Mouse (Mus musculus) brain, adult 2 months (tissue): ENCODE measurements at regions not wholly inside any gene's neighbourhood (a gene's known extent, or its start where the extent isn't known, plus 50 kb on each side); places are given as distances from the start of the nearest gene placed in this dataset.
A peak's percentile ranks its signal among the peaks of the same experiment; 100 is the strongest.

Experiments
- DNase-seq: peaks from one replicate; pipeline ENCODE4 v3.0.0; 2011; ENCODE audit warnings: low read depth, low spot score

DNA sequence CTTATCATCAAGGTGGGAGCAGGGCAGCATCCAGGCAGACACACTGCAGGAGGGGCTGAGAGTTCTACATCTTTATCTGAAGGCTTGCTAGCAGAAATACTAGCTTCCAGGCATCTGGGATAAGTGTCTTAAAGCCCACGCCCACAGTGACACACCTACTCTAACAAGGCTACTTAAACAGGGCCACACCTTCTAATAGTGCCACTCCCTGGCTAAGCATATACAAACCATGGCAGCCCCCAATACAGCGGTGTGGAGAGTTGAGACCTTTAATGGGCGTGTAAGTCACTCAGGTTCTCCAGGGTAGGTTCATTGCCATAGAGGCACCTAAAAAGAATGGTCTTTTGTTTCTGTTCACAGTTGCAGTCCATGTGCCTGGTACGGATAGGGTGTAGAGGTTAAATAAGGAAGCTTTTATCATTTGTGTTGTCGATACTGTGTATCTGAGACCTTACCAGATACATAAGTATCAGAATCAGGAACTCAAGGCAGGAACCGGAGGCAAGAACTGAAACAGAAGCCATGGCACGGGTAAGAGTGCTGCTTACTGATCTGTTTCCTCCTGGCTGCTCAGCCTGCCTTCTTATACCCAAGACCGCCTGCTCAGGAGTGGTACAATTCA lies 69.0 kb upstream of the Atrnl1 start:
- no peak for DNase-seq

DNA sequence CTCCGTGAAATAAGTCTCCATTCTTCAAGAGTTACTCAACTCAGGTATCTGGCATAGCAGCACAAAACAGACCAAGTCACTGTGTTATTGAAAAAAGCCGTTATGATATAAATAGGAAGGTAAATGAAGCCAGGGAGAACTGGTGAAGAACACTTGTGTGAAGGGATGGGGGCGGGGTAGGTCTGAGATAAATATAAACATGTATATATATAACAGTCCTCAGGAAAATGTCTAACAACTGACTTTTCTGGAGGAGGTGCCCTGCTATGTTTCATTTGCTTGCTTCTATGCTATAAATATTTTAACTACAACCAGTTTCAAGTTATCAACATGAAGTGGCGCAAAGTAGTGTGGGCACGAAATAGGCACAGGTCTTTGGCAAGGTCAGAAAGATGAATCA lies 68.3 kb upstream of the Atrnl1 start:
- DNase-seq, result peak; percentile 63

DNA sequence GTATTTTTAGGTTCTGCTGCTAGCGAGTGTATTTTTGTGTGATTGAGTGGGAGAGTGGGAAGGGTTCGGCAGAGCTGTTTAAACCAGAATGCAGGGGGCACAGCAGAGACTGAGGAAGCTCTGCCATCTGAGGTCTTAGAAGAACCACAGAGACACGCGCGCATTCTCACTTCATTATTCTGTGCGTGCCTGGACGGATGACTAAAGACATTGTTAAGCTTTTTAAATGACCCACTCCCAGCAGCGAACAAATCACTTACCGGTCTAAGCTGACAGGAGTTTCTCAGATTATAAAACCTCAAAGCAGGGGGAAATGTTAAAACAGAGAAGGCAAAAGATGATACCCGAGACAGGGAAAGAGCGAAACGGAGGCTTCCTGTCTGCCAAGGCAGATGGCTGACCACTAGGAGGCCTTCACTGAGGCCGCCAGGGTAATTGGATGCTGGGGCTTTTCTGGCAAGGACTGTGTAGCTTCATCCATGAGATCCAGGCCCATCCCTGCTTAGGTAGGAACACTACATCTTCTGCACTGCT lies 67.1 kb upstream of the Atrnl1 start:
- DNase-seq, result peak; percentile 93

DNA sequence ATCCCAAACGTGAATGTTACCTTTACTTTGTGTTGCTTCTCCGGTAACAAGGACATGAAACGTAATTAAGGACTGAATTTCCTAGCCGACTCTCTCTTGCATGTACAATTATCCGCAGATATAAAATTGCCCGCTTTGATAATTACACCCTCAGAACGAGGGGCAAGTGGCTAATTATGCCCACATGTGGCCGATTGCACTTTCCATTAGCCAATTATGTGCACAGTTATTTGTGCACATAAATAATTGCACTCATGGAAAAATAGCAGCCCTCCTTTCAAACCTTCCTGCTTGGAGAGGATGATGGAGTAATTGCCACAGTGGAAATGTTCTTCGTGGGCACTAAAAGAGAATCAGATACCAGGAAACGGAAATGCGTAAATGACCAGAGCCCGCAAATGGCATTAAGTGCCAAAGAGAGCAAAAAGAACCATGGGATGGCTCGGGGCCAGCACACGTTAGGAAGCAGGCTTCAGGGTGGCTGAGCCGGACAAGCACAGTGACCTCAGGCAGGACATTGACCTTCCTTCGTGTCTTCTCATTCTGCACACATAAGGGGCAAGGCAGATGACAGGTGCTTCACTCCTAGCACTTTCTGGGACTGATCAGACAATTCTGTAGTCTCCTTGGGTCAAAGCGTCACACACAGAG lies 66.5 kb upstream of the Atrnl1 start:
- no peak for DNase-seq

DNA sequence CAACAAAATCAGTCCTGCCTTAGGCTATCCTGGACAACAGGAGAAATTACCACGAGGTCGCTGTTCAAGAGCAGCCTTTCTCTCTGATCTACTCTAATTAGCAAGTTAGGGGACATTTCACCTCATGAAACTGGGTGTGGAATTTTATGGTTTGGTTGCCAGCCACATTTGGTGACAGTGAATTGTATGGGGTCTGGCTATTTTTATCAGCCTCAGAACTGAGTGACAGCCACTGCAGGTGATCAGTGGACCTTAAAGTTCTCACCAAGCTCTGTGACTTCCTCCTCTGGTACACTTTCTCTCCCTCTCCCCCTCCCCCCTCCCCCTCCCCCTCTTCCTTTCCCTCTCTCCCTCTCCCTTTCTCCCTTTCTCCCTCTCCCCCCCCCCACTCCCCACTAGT lies 65.8 kb upstream of the Atrnl1 start:
- no peak for DNase-seq

DNA sequence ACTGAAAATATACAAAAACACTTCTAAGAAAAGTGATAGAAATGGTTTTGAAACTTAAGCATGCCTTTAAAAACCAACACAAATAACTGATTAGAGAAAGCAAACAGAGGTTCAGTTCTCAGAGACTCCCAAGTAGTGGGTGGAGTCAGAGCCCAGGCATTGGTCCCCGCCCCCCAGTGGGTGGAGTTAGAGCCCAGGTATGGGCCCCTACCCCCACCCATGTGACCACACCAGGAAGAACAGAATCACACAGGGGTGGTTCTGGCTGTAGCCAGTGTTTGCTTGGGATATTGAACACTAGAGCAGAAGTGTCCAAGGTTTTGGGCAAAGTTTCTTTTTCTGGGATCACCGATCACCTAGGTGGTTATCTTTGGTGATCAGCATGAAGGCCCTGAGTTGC lies 64.8 kb upstream of the Atrnl1 start:
- DNase-seq, result no peak

DNA sequence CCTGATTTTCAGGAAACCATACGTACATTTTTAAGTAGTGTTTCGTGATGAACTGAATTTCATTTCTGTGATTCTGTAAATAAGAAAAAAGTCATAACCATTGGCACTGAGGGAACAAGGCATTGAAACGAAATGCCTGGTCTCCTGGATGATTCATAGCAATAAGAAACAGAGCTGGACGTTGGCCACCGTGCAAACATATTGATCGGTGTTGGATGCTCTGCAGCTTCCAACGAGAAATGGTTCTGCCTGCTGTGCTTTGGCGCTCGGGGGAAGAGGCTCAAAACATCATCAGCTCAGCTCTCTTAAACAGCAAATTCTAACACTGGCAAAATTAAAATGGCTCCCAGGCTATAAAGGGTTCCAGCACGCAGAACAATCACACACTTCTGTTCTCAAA lies 64.3 kb upstream of the Atrnl1 start:
- peak; percentile 59 for DNase-seq

DNA sequence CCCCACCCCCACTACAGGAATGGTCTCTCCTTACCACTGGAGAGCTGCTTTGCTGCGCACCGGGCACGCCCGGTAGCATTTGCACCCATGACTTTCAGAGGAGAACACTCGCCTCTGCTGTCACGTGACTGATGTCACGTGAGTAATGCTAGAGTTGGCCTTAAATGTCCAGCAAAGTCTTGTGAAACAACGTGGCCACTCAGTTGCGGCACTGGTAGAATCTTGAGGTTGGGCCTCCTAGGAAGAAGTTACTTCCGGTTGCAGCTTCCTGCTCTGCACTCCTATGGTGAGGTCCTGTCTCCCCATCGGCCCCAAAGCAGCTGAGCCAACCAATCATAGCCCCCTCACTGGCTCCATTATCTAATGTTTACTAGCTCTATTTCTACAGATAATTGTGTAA lies 62.7 kb upstream of the Atrnl1 start:
- no peak for DNase-seq

DNA sequence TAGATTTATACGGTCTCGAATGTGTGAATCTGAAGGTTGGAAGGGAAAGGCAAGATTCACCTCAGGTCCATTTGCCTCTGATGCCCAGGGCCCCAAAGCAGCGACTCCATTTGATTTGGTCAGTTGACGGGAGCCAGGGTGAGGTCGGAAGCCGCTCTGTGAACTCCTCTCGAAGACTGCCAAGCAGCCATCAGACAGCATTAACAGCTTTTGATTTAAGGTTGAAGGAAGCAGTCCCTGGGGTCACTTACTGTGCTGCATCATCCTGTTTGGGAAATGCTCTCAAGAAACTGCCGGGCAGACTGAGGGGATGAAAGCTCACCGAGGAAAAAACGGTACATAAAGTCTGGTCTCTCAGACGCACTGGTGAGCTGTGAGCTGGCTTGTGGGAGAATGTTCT lies 62.2 kb upstream of the Atrnl1 start:
- no peak for DNase-seq

DNA sequence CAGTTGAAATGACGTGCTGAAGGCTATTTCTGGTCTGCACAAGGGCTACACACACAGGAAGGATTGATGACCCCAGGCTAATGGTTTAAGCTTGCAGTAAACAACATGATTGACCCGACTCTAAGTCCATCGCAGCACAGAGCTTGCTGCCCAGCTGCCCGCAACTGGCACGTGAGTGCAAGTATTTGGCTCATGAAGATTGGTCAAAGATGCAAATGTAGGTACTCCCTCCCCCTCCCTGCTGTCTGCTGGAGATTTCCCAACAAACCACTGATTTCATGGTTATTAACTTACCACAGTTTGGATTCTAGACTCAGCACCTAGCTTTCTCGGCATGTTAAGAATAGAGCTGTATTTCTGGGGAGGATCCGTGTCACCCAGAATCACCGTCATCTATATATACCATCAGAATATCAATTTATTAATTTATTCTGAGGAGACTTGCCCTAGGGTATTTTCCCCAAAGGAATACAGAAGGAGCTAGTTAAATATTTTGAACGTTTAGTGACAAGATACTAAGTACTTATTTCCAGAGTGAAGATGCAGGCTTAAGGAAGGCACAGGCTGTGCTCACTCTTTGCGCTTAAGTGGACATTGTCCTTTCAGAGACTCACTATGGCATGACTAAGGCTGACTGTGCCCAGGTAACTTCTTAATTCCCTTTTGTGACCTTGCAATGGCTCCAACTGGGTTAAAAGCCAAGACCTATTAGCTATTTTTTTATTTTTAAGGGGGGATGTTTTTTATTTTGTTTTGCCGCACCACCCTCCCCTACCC lies 57.7 kb upstream of the Atrnl1 start:
- no peak for DNase-seq

DNA sequence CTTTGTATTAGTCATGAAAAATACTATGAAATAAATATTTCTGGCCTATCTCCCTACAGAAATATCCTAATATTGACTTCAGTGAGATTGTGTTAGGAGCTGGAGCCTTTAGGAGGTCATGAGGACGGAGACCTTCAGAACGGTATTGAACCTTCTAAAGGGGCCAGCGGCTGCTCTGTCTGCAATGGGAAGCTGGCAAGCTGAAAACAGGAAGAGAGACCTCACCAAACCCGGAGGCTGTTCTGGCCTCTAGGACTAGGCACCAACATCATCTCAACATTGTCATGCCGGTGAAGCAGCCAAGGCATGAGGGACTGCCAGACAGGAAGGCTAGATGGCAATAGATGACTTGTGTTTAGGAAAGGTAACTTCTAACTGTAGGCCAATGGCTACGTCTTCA lies 56.7 kb upstream of the Atrnl1 start:
- no peak for DNase-seq

DNA sequence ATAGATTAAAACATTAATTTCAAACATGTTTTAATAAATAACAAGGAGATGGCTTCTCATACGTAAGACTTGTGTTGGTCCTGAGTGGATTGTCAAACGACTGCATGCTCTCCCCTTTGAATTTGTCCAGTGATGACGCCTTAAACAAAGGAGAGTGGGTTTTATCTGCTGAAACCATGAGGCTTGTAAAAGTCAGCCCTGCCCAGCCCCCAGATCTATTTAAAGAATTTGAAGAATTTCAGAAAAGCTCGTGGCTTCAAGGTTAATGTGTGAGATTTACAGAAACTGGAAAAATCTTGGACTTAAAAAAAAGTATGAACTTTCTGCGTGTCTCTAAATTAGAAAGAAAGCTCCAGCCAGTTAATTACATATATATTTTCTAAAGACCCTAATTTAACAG lies 55.5 kb upstream of the Atrnl1 start:
- no peak for DNase-seq

DNA sequence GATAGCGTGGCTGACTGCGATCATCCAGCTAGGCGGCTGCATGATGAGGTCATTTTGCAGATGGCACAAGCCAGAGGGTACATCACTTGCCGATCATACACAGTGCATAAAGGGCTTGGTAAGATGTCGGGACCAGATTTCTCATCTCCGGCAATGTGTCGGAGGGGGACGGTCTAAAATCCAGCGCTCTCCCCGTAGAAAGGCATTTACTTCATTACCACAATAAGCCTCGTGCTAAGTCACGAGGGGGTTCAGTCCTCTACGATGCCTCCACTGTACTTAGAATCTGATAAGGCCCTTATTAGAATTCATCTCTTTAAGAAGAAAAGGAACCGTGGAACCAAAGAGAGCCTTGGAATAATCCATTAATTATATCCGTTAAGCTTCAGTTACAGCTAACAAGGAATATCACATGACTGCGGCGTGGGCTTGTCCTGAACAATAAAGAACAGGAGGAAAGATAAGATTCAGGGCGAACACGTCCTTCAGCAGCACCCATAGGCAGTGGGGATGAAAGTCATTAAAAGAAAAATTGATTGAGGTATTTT lies 52.3 kb upstream of the Atrnl1 start:
- no peak for DNase-seq

DNA sequence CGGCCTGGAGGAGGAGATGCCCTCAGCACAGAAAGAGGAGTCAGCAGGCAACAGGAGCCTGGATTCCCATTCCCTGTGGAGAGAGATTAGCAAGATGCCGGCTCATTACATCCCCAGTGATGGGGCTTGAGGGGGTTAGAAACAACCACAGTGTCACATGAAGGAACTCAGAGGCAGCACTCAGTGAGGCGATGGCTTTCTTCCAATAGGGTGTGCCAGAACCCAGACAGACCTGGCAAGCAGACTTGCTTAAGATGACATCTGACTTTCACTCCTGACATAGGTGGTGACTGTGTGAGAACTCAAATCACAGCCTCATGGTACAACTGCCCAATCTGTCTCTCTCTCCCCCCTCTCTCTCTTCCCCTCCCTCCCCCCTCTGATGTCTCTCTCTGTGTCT lies 50.1 kb upstream of the Atrnl1 start:
- DNase-seq, result no peak
